Mouse (Mus musculus): ENCODE results near the gene Brd4.

GRCm38 (mm10) chr17:32267617-32268016 is 16.9 kb downstream of the Brd4 start:
- TF ChIP-seq POLR2A (IDR thresholded peaks at IDR 0.05; ENCODE audit: borderline replicate concordance, extremely low read depth, insufficient read depth, insufficient read length, poor library complexity, severe bottlenecking) (no peak), CTCF (IDR thresholded peaks at IDR 0.05; ENCODE audit: borderline replicate concordance, extremely low read depth, insufficient read depth, insufficient read length) (no peak)

Measured in brain, embryonic 14.5 days (tissue).